ENCODE assay signal across 8 mouse cellular contexts in the genomic region with DNA sequence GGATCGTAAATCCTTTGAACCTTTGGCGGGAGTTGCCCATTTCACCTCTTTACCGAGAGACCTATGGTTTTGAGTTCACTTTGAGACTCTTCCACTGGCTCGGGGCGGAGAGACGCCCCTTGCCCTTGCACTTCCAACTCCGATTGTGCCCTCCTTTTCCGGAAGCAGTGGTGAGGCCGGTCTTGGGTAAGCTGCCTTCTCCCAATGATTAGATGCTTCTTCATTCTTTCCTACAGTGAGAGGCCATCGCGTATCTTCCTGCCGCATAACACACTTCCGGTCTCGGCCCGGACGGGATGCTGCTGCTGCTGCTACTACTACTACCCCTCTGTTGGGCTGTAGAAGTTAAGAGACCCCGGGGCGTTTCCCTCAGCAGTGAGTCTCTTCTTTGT. TPM values are rescaled to one million over a fixed set of nuclear protein-coding genes. Genes with fewer than 3 reads are reported as not detected.
DNase-seq lines count a peak whose midpoint lies in the region; ATAC-seq and TF ChIP-seq lines count a peak whose summit lies in the region.

No protein-coding gene starts in this region.

- intact Hi-C loops in heart, postnatal 25 days (cut with DNase I): loop anchor here (2.0 kb wide), 1 partner anchor 46 kb away; no protein-coding TSS in a partner anchor

- H3K36me3 ChIP-seq in heart, embryonic 15.5 days: peaks cover 30% of the 10 kb centered on the region
- H3K36me3 ChIP-seq in ES-Bruce4 (ENCODE audit: control insufficient read depth, insufficient read depth, low read length, poor library complexity, severe bottlenecking): peaks cover 35% of the 10 kb centered on the region
- peaks cover 40% of the 10 kb centered on the region for H3K36me3 ChIP-seq in hindbrain, embryonic 12.5 days
- peaks cover 43% of the 10 kb centered on the region for H3K36me3 ChIP-seq in liver, embryonic 13.5 days
- H3K36me3 ChIP-seq in neural tube, embryonic 15.5 days: peaks cover 38% of the 10 kb centered on the region

- no peak for TF ChIP-seq POLR2A in ES-Bruce4 (IDR thresholded peaks at IDR 0.05; ENCODE audit: insufficient read depth, low read length)

- peak overlapping the region; percentile 72 for H3K4me3 ChIP-seq in heart, embryonic 15.5 days
- H3K4me3 ChIP-seq in ES-Bruce4 (ENCODE audit: low read depth, low read length): peak overlapping the region; percentile 89
- H3K4me3 ChIP-seq in hindbrain, embryonic 12.5 days: peak overlapping the region; percentile 65
- peak overlapping the region; percentile 84 for H3K4me3 ChIP-seq in liver, embryonic 13.5 days (replicated peaks)
- peak overlapping the region; percentile 81 for H3K4me3 ChIP-seq in neural tube, embryonic 15.5 days (replicated peaks)

- peaks cover 17% of the 10 kb centered on the region for H3K4me1 ChIP-seq in heart, embryonic 15.5 days (replicated peaks)
- no peaks in the 10 kb centered on the region for H3K4me1 ChIP-seq in ES-Bruce4 (ENCODE audit: control insufficient read depth, insufficient read depth, low read length)
- H3K4me1 ChIP-seq in hindbrain, embryonic 12.5 days: peaks cover 31% of the 10 kb centered on the region
- H3K4me1 ChIP-seq in liver, embryonic 13.5 days (replicated peaks): peaks cover 31% of the 10 kb centered on the region
- H3K4me1 ChIP-seq in neural tube, embryonic 15.5 days: peaks cover 40% of the 10 kb centered on the region

- WGBS in heart, embryonic 15.5 days: under 1% methylated on average over 18 of the region's 18 CpGs
- WGBS in hindbrain, embryonic 12.5 days: under 1% methylated on average over 18 of the region's 18 CpGs
- under 1% methylated on average over 18 of the region's 18 CpGs for WGBS in liver, embryonic 13.5 days (ENCODE audit: insufficient replicate concordance)
- 0% methylated on average over 18 of the region's 18 CpGs for WGBS in neural tube, embryonic 15.5 days

- no peak for ATAC-seq in heart, embryonic 15.5 days (replicated peaks; ENCODE audit: insufficient number of reproducible peaks, insufficient read depth, low FRiP score, low read depth)
- no peak; the same call in none of the 2 replicates for ATAC-seq in hindbrain, embryonic 12.5 days (ENCODE audit: low FRiP score)
- peak; percentile 5 for ATAC-seq in liver, embryonic 13.5 days (ENCODE audit: low read depth)
- peak; percentile 46 for ATAC-seq in neural tube, embryonic 15.5 days (ENCODE audit: low FRiP score)

- peak overlapping the region; percentile 83 for H3K4me2 ChIP-seq in heart, embryonic 15.5 days
- peak overlapping the region; percentile 72 for H3K4me2 ChIP-seq in hindbrain, embryonic 12.5 days (replicated peaks)
- H3K4me2 ChIP-seq in liver, embryonic 13.5 days: peak overlapping the region; percentile 95
- H3K4me2 ChIP-seq in neural tube, embryonic 15.5 days: peak overlapping the region; percentile 91

- H3K9me3 ChIP-seq in heart, embryonic 15.5 days (replicated peaks): no peaks in the 10 kb centered on the region
- H3K9me3 ChIP-seq in ES-Bruce4 (replicated peaks; ENCODE audit: control insufficient read depth, insufficient read depth, low read length, poor library complexity, severe bottlenecking): no peaks in the 10 kb centered on the region
- H3K9me3 ChIP-seq in hindbrain, embryonic 12.5 days (replicated peaks): no peaks in the 10 kb centered on the region
- H3K9me3 ChIP-seq in liver, embryonic 13.5 days (replicated peaks): no peaks in the 10 kb centered on the region
- no peaks in the 10 kb centered on the region for H3K9me3 ChIP-seq in neural tube, embryonic 15.5 days (replicated peaks)

- no peak for DNase-seq in heart, postnatal 25 days (ENCODE audit: low spot score)
- DNase-seq in embryo, embryonic 10.5 days (ENCODE audit: low spot score): peak; percentile 64
- DNase-seq in liver, embryonic 13.5 days: no peak
- no peak for DNase-seq in ovary, postnatal 10 days (ENCODE audit: low spot score)

- peak overlapping the region; percentile 61 for H3K9ac ChIP-seq in heart, embryonic 15.5 days
- H3K9ac ChIP-seq in ES-Bruce4 (ENCODE audit: low read depth, poor library complexity, severe bottlenecking): peak overlapping the region; percentile 38
- H3K9ac ChIP-seq in hindbrain, embryonic 12.5 days: peak overlapping the region; percentile 71
- peak overlapping the region; percentile 80 for H3K9ac ChIP-seq in liver, embryonic 13.5 days
- H3K9ac ChIP-seq in neural tube, embryonic 15.5 days (replicated peaks): peak overlapping the region; percentile 68

- TF ChIP-seq CTCF in ES-Bruce4 (IDR thresholded peaks at IDR 0.05; ENCODE audit: low read depth, low read length): no peak

- no peak for TF ChIP-seq EP300 in ES-Bruce4 (IDR thresholded peaks at IDR 0.05; ENCODE audit: insufficient read depth, low read depth, low read length)

- peak overlapping the region; percentile 75 for H3K27ac ChIP-seq in heart, embryonic 15.5 days
- peak overlapping the region; percentile 11 for H3K27ac ChIP-seq in ES-Bruce4 (ENCODE audit: insufficient read depth, low read length)
- peak overlapping the region; percentile 76 for H3K27ac ChIP-seq in hindbrain, embryonic 12.5 days
- H3K27ac ChIP-seq in liver, embryonic 13.5 days: peak overlapping the region; percentile 83
- peak overlapping the region; percentile 86 for H3K27ac ChIP-seq in neural tube, embryonic 15.5 days (replicated peaks)

- peaks cover 9% of the 10 kb centered on the region for H3K27me3 ChIP-seq in heart, embryonic 15.5 days
- no peaks in the 10 kb centered on the region for H3K27me3 ChIP-seq in ES-Bruce4 (ENCODE audit: control insufficient read depth, insufficient read depth, low read length, poor library complexity, severe bottlenecking)
- H3K27me3 ChIP-seq in hindbrain, embryonic 12.5 days: no peaks in the 10 kb centered on the region
- H3K27me3 ChIP-seq in liver, embryonic 13.5 days: peaks cover 19% of the 10 kb centered on the region
- no peaks in the 10 kb centered on the region for H3K27me3 ChIP-seq in neural tube, embryonic 15.5 days (replicated peaks)

RNA-seq across cellular contexts. Expression of gene Prkcsh, which starts 0.6 kb away (rescaled TPM):
- polyA plus RNA-seq in heart, embryonic 15.5 days (2015; fragmentation: Nextera tagmentation; extraction: Ambion mirVana): 60.3 and 83.6 TPM in 2 replicates
- total RNA-seq in heart, postnatal 25 days (2021): 10 to 100 TPM; 63.0 to 71.8 TPM
- polyA plus RNA-seq in ES-Bruce4 (2011; ENCODE audit: insufficient read depth, insufficient read length, low read depth, missing spikeins): 108 and 116 TPM in 2 replicates
- 106 and 108 TPM in 2 replicates for polyA plus RNA-seq in hindbrain, embryonic 12.5 days (2016; fragmentation: Nextera tagmentation; extraction: Ambion mirVana)
- 52.6 and 57.5 TPM in 2 replicates for polyA plus RNA-seq in liver, embryonic 13.5 days (2015; fragmentation: Nextera tagmentation; extraction: Ambion mirVana)
- 93.8 and 99.4 TPM in 2 replicates for polyA plus RNA-seq in neural tube, embryonic 15.5 days (2015; fragmentation: Nextera tagmentation; extraction: Ambion mirVana)

RNA-seq across cellular contexts. Expression of gene Ccdc151, which starts 0.7 kb away (rescaled TPM):
- polyA plus RNA-seq in heart, embryonic 15.5 days (2015; fragmentation: Nextera tagmentation; extraction: Ambion mirVana): 0.35 and 0.77 TPM in 2 replicates
- not detected for total RNA-seq in heart, postnatal 25 days (2021)
- 1.6 and 2.8 TPM in 2 replicates for polyA plus RNA-seq in ES-Bruce4 (2011; ENCODE audit: insufficient read depth, insufficient read length, low read depth, missing spikeins)
- polyA plus RNA-seq in hindbrain, embryonic 12.5 days (2016; fragmentation: Nextera tagmentation; extraction: Ambion mirVana): 4.1 and 4.7 TPM in 2 replicates
- 0.16 TPM in 1 of 2 replicates, not detected in the other for polyA plus RNA-seq in liver, embryonic 13.5 days (2015; fragmentation: Nextera tagmentation; extraction: Ambion mirVana)
- 4.0 and 4.5 TPM in 2 replicates for polyA plus RNA-seq in neural tube, embryonic 15.5 days (2015; fragmentation: Nextera tagmentation; extraction: Ambion mirVana)

RNA-seq across cellular contexts. Expression of gene Rgl3, which starts 13.9 kb away (rescaled TPM):
- 1.8 and 3.0 TPM in 2 replicates for polyA plus RNA-seq in heart, embryonic 15.5 days (2015; fragmentation: Nextera tagmentation; extraction: Ambion mirVana)
- 1 to 10 TPM; 2.0 to 3.2 TPM for total RNA-seq in heart, postnatal 25 days (2021)
- polyA plus RNA-seq in ES-Bruce4 (2011; ENCODE audit: insufficient read depth, insufficient read length, low read depth, missing spikeins): 9.2 and 9.7 TPM in 2 replicates
- polyA plus RNA-seq in hindbrain, embryonic 12.5 days (2016; fragmentation: Nextera tagmentation; extraction: Ambion mirVana): 1.9 TPM in 2 replicates
- polyA plus RNA-seq in liver, embryonic 13.5 days (2015; fragmentation: Nextera tagmentation; extraction: Ambion mirVana): 0.15 and 0.46 TPM in 2 replicates
- 1.6 and 4.6 TPM in 2 replicates for polyA plus RNA-seq in neural tube, embryonic 15.5 days (2015; fragmentation: Nextera tagmentation; extraction: Ambion mirVana)

RNA-seq across cellular contexts. Expression of gene Epor, which starts 39.9 kb away (rescaled TPM):
- polyA plus RNA-seq in heart, embryonic 15.5 days (2015; fragmentation: Nextera tagmentation; extraction: Ambion mirVana): 2.9 and 4.7 TPM in 2 replicates
- 1 to 10 TPM in 1 of 2 experiments, under 1 TPM in 1; 0.83 to 1.6 TPM for total RNA-seq in heart, postnatal 25 days (2021)
- 0.57 and 1.9 TPM in 2 replicates for polyA plus RNA-seq in ES-Bruce4 (2011; ENCODE audit: insufficient read depth, insufficient read length, low read depth, missing spikeins)
- 4.3 TPM in 2 replicates for polyA plus RNA-seq in hindbrain, embryonic 12.5 days (2016; fragmentation: Nextera tagmentation; extraction: Ambion mirVana)
- polyA plus RNA-seq in liver, embryonic 13.5 days (2015; fragmentation: Nextera tagmentation; extraction: Ambion mirVana): 143 and 144 TPM in 2 replicates
- polyA plus RNA-seq in neural tube, embryonic 15.5 days (2015; fragmentation: Nextera tagmentation; extraction: Ambion mirVana): 1.0 and 2.2 TPM in 2 replicates

RNA-seq across cellular contexts. Expression of gene Swsap1, which starts 47.6 kb away (rescaled TPM):
- polyA plus RNA-seq in heart, embryonic 15.5 days (2015; fragmentation: Nextera tagmentation; extraction: Ambion mirVana): 4.4 and 5.2 TPM in 2 replicates
- total RNA-seq in heart, postnatal 25 days (2021): 1 to 10 TPM; 5.8 to 7.4 TPM
- 8.5 TPM in 2 replicates for polyA plus RNA-seq in ES-Bruce4 (2011; ENCODE audit: insufficient read depth, insufficient read length, low read depth, missing spikeins)
- 7.2 and 9.5 TPM in 2 replicates for polyA plus RNA-seq in hindbrain, embryonic 12.5 days (2016; fragmentation: Nextera tagmentation; extraction: Ambion mirVana)
- 2.1 and 2.6 TPM in 2 replicates for polyA plus RNA-seq in liver, embryonic 13.5 days (2015; fragmentation: Nextera tagmentation; extraction: Ambion mirVana)
- polyA plus RNA-seq in neural tube, embryonic 15.5 days (2015; fragmentation: Nextera tagmentation; extraction: Ambion mirVana): 9.5 and 10.8 TPM in 2 replicates

Comparison
In these comparisons a context has a peak if more than half of its experiments do, and no peak if none do; other contexts are left out.
1. ATAC-seq: peak in liver, embryonic 13.5 days (single experiment) and neural tube, embryonic 15.5 days (single experiment); none in heart, embryonic 15.5 days (single experiment) and hindbrain, embryonic 12.5 days (single experiment).
2. H3K27ac ChIP-seq: peak in every context shown above with its lines; median percentile 86 in neural tube, embryonic 15.5 days; 83 in liver, embryonic 13.5 days; 76 in hindbrain, embryonic 12.5 days; 75 in heart, embryonic 15.5 days; 11 in ES-Bruce4.
3. Peak in every context shown above with its lines, with median percentiles within 50 percentile points of each other: H3K4me2 ChIP-seq, H3K4me3 ChIP-seq and H3K9ac ChIP-seq.